Mouse (Mus musculus): Measurements from ENCODE around the gene Cenpm.
A peak's percentile ranks its signal among the peaks of the same experiment; 100 is the strongest.
"Not testable (repeated sequence)": the region's sequence is repeated elsewhere in the genome, so short reads cannot be mapped to it uniquely, and the experiment has no call there.

Gene Cenpm

DNA sequence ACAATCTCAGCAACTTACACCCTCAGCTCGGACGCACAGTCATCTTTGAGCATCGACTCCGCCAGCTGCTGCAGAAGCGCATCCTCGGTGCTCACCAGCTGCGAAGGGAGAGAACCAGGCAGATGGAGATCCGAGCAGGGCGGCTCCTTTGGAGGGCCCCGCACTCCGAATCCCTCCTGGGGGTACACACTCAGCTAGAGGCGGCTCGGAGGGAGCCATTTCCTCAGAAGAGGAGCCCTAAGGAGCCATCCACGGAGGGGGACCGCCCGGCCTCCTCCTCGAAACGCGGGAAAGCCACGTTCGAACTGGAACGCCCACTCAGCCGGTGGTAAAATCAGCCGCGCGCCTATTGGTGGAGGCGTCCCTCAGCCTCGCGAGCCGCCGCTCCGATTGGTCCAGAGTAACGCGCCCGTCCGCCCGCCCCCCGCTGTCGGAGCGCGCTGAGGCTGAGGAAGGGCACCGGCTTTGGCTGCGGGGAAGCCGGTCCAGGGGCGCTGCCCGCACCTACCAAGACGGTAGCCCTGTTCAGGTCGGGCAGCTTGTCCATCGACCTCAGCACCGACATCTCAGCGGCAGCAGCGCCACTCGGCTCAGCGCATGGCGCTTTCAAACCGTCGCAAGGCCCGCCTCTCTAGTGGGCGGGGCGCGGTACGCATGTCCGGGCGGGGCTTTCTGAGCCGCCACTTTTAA is at the start of gene Cenpm:
Gene Cenpm, minus strand, starts transcription at position 634 of the 690 bp plus-strand sequence.
- peak; percentile 92 for DNase-seq (ENCODE audit: extremely low spot score)

DNA sequence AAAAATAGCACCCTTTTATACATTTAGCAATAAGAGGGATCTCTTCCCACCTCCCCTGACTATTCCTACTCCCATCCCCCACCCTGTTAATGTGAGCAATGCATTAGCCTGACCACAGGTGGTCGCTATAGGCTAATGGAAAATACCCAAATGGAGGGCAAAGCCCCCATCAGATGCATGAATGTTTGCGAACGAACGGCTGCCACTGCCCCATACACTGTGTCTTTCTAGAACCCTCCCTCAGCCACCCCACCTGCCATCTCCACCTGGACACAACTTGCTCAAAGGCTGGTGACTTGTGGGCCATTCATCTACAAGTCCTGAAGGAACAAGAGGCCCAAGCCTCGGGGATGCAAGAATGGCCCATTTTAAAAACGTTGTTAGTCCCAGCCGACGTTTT is 49.5 kb upstream of the Cenpm start:
- DNase-seq (ENCODE audit: extremely low spot score): peak; percentile 56

DNA sequence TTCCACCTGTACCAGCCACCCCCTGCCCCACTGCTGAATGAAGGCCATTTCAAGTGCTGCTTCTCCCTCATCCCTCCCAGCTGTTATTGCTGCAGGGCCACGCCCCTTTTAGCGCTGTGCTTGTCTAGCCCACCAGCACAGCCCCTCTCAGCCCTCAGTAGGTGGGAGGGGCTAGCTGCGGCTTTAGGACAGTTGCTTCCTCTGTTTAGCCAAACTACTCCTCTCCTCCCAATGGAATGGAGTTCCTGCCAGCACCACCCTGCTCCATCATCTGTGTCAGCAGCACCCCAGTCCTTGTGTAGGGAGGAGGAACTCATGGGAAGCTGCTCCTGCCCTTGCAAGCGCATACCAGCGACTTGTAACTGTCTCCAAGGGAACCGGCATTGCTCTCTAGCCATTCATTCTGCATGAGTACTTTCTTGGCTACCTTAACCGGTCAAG is 48.7 kb upstream of the Cenpm start:
- DNase-seq (ENCODE audit: extremely low spot score): peak; percentile 74

DNA sequence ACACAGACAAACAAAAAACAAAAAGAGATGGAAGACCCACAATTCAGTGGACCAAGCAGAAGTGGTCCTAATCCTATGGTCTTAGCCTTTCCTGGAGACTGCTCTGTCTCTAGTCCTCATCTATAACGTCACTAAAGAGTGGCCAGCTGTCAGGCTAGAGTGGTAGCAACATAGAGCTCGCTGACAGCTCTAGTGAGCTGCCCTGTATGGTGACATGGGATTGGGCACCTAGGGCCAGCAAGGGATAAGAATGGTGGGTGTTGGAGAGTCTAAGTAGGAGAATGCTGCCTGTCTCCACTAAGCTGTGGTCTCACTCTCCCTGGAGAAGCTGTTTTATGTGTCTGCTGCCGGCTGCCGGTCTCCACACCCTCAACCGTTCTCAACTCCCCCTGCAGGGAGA is 48.3 kb upstream of the Cenpm start:
- no peak for DNase-seq (ENCODE audit: extremely low spot score)

DNA sequence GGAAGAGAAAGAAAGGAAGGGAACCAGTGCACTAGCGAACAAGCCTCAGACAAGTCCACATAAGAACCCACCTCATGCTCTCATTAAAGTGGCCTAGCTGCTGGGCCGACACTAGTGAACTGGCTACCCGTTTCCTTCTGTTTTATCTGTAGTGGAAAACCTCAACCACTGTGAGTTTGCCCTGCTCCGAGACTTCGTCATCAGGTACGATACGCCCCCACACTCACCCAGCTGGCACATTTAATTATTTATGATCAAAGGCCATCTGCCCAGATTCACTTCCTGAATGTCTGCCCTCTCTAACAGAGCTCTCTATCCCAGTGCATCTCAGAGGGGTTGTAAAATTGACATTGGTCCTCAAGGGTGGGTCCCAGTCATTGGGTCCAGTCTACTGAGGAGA is 45.7 kb upstream of the Cenpm start:
- DNase-seq (ENCODE audit: extremely low spot score): no peak

DNA sequence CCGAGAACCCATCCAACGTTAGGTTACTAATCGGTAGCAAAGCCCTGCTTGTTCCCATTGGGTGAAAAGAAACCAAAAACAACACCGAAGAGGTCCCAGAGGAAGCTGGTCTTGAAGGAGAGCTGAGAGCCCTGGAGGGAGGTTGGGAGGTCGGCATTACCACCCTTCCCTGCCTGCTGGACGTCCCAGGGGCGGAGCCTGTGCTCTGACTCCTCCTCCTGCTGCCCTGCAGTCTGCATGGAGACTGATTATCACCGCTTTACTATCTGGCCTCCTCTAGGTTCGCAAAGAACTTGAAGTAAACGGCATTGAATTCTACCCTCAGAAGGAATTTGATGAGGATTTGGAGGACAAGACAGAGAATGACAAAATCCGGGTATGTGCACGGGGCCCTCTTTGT is 41.6 kb upstream of the Cenpm start:
- DNase-seq (ENCODE audit: extremely low spot score): no peak

DNA sequence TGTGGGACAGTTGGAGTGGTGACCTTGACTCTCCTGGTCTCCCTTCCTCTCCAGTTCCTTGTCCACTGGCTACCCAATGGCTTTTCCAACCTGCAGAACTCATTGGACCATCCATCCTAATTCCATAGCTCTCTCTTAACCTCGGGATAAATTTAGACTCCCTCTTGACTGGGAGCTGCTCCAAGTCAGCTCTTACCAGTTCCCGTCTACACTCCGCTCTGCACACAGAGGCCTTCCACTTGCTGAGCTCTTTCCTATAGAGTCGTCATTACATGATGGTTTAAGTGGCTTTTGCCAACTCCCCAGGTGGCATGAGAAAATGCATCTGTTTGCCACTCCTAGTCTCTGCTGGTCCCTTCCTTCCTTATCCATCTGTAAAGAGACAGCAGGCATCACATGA is 36.1 kb upstream of the Cenpm start:
- DNase-seq (ENCODE audit: extremely low spot score): no peak

DNA sequence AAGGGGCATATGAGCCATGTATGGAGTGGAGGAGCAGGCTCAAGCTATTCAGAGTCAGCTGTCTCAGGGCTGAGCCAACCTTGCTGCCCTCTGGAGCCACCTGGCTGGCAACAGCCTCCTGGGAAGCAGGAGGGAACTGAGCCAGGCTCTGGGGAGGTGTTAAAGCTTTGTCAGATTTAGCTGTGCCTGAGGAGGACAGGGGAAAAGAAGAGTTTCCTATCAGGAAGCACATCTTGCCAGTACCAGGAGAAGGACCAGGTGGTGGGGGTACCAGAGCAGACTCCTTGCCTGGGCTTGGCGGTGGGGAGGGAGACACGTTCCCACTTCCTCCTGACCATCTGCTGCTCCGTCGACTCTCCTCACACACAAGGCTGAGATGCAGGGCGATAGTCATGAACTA is 33.0 kb upstream of the Cenpm start:
- DNase-seq (ENCODE audit: extremely low spot score): no peak

DNA sequence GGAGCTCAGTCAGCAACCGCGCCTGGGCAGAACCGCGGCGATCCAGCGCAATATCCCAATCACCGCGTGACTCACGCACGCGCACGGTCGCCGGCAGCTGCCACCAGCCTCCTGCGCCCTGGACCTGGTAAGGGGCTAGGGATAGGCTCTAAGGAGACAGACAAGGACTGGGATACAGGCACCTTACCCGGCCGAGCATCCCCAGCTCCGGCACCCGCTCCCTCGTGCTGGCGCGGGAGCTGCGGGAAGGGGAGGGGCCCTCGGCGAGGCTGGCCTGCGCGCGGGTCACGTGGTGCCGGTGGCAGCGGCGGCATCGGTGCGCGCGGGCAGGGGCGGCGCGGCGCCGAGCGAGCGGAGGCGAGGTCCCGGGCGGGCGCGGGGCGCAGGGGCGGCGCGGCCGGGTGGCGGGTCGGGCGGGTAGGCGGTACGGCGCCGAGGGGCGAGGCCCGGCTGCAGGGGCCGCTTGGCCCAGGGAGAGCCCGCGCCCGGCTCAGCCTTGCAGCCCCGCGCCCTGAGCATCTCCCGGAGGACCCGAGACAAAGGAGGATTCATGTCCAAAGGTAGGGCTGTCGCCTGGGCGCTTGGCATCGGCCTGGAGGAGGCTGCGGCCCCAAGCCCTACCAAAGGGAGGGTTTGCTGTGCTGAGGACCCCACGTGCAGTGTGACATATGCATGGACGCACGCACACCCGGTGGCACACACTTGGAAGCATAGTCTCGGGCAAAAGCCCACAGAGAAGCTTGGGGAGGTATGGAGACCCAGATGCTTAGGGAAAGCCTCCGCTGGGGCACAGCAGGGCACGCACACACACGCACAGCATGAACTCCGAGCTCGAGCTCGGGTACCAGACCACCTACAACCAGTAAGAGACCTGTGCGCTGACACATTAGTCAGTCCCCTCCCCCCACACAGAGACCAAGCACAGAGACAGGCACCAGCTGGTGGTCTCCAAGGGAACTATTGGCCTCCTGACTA is 30.7 kb upstream of the Cenpm start:
- peak; percentile 78 for DNase-seq (ENCODE audit: extremely low spot score)

DNA sequence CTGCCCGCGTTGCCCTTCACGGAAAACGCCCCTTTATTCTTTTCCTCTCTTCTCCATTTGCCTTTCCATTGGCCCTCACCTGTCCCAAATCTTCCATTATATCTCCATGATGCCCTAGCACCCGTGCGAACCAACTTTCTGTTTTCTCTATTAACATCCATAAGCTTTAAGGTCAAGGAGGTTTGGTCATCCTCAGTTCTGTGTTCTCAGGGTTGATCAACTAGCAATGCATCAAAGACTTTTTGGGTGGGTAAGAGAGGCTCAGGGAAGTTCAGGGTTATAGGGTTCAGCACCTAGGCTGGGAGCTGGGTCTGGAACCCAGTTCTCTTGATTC is 30.0 kb upstream of the Cenpm start, which contains the start of gene Sept3:
Gene Sept3, plus strand, starts transcription at position 301 of the 334 bp plus-strand sequence.
- no peak for DNase-seq (ENCODE audit: extremely low spot score)

DNA sequence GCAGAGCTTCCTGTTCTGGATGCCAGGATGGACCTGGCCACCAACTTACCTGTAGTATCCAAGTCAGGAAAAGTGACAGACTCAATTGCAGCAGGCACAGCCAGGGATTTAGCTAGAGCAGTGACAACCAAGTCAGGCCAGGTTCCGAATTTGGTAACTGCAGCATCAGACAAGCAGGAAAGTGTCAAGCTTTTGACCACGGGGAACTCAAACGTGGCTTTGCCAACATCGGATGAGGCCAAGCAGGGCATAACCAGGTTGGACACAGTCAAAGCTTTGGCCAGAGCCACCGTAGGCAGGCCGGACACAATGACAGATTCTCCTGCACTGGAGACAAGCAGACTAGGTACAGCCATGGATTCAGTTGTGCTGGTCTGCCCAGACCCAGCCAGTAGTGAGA is 27.7 kb upstream of the Cenpm start:
- no peak for DNase-seq (ENCODE audit: extremely low spot score)

DNA sequence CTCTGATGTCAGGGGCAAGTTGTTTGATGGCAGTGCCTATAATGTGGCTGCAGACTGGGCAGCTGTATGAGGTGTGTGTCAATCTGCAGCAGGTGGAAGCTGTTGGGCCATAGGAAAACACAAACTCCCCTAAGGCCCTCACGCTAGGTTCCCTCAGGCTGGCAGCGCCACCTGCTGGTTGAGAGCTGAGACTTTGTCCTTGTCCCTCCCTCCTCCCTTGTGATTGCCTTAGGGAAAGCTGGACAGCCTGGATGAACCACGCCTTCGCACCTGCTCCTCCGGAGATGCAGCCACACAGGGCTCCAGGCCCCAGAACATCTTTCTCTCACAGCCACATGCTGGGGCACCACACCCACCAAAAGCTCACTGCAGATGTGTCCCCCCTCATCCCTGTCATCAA is 26.7 kb upstream of the Cenpm start:
- DNase-seq (ENCODE audit: extremely low spot score): peak; percentile 78

DNA sequence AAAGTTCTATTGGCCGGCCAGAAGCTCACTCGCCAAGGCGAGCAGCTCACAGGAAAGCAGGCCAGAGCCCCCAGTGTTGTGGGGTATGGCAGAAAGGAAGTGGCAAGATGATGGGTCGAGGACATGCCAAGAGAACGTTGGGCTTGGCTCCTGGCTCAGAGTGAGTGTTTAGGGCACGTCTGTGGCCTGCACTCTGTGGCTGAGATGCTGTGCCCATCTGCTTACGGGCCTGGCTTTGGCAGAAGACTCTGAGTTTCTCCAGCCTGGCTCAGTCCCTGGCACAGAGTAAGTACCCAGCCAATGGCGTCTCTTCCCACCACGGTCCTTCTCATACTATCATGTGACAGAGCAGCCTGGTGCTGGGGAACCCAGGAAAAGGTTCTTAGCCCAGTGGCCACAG is 24.2 kb upstream of the Cenpm start:
- no peak for DNase-seq (ENCODE audit: extremely low spot score)

DNA sequence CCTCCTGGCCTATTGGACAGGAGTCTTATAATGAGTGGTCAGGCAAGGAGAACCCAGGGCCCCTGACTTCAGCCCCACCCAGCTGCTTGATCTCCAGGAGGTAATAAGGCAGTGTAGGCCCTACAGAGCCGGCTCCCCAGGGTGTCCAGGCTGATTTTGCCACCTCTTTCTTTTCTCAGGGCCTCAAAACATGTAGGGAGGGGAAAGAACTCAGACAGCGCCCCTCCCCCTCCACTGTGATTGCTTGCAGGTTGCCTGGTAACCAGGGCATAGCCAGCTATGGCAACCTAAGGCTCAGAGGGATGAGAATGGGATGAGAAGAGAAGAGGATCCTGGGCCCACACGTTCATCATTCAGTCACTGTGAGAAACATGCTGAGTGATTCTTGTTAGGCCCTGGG is 23.6 kb upstream of the Cenpm start:
- DNase-seq (ENCODE audit: extremely low spot score): peak; percentile 46

DNA sequence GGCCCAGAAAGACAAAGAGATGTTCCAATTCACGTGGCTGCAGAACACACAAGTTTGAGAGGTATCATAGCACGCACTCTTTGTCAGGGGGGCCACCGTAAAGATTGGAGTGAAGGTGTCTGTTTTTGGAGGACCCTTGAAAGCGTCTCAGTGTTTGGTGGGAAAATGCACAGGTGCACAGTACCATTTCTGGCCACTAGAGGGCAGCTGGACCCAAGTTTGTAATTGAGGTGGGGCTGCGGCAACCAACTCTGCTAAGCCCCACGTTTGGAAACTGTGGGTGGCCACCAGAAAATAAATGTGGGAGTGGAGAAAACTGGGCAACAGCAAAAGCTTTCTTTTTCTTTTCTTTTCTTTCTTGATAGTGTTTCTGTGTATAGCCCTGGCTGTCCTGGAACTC is 21.8 kb upstream of the Cenpm start:
- DNase-seq (ENCODE audit: extremely low spot score): peak; percentile 74

DNA sequence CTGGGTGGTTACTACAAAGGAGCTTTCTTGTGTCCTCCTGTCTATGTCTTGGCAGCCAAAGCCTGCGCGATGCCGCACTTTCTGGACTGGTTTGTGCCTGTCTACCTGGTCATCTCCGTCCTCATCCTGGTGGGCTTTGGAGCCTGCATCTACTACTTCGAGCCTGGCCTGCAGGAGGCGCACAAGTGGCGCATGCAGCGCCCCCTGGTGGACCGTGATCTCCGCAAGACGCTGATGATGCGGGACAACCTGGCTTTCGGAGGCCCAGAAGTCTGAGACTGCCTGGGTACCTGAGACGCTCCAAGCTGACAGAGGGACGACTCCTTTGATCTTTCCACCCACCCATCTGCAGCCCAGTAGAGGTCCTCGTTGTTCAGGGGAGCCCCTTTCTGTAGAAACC is 15.0 kb upstream of the Cenpm start:
- DNase-seq (ENCODE audit: extremely low spot score): peak; percentile 65

DNA sequence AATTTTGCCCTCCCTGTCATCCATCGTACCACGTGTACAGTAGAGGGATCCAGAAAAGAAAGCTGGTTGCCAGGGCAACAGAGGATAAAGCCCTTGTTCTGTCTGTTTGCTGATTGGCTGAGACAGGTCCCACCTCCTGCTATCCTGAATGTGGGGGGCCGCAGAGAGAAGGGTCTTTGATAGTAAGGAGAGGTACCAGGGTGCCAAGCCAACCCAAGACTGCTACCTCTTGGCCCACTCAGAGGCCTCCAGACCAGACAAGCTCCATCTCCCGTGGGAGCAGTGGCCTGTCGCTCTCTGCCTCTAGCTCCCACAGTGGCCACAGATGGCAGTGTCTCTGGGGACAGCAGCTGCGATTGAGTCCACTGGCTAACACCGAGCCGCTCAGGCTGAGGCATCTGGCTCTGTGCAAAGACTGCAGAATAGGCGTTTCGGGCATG is 11.4 kb upstream of the Cenpm start:
- DNase-seq (ENCODE audit: extremely low spot score): no peak

DNA sequence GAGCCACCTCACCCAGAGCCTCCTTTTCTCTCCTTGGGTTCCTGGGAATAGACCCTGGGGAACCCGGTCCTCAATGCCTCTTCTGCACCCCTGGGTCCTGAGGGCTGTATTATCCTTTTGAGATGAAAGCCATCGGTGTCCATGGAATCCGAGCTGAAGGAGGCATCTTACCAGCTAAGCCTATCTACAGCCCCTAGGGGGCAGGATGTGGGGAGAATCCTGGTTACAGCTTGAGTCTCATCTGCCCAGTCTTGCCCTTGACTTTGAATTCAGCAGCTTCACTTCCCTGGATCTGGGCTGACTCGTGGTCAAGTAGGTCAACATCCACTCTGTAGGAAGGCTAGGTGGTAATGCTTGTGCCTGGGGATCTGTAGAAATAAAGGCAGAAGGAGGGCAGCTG is 10.7 kb upstream of the Cenpm start:
- no peak for DNase-seq (ENCODE audit: extremely low spot score)

DNA sequence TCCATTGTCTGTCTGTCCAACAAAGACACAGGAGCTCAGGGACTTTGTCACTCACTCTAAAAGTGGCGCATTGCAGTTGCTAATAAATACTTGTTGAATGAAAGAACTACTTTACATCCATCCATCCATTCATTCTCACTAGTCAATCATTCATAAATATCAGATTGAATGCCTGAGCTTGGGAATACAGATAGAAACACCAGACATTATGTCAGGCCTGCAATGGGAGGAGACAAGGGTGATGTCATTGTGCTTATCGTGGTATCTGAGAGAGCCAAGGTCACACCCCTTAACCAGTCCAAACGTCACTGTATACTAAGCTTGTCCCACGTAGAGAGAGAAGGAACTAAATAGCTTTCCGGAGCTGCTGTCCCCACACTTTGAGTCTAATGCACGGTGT is 7.5 kb upstream of the Cenpm start, which contains the start of gene 1500009C09Rik:
Gene 1500009C09Rik, plus strand, starts transcription at position 301 of the 400 bp plus-strand sequence.
- no peak for DNase-seq (ENCODE audit: extremely low spot score)

DNA sequence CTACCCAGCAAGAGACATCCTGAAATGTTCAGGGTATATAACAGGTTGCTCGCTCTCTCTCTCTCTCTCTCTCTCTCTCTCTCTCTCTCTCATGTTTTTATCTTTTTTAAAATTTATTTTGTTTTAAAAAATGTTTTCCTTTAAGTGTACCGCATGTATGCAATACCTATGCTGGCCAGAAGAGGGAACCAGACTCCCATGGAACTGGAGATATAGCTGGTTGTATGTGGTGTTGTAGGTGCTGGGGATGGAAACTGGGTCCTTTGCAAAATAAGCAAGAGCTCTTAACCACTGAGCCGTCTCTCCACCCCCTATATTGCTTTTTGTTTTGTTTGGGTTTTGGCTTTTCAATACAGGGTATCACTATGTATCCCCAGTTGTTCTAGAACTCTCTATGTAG is 7.0 kb upstream of the Cenpm start:
- no peak for DNase-seq (ENCODE audit: extremely low spot score)

DNA sequence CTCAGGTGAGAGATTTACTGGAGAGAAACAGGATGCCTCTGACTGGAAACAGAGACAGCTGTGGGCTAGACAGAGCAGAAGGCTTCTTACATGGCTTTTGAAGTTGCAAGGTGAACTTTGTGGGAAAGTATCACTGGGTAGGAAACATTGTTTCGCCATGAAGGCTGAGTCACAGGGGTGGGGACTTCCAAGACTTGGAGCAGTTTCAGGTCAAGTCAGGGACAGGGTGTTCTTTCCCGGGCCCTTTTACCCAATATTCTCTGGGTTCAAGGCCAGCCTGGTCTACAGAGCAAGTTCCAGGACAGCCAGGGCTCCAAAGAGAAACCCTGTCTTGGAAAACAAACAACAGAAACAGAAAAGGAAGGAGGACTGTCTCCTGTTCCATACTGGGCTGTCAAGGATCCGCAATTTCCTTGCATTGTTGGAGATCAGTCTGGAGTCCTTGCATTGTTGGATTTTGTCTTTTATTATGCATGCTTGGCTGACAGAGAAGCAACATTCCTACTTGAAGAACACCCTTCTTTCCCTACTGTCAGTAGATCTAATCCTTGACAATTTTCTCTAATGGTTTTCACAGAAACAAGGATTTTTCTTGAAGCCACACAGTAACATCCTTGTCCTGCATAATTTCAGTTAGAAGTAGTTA is 2.7 kb upstream of the Cenpm start:
- DNase-seq (ENCODE audit: extremely low spot score): no peak

DNA sequence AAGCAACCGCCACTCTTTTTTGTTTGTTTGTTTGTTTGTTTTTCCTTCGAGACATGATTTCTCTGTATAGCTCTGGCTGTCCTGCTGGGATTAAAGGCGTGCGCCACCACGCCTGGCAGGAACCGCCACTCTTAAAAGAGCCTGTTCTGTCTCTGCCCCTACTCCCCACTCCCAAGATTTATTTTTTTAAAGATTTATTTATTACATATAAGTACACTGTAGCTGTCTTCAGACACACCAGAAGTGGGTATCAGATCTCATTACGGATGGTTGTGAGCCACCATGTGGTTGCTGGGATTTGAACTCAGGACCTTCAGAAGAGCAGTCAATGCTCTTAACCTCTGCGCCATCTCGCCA is 235 bp upstream of the Cenpm start:
- not testable (repeated sequence) for DNase-seq (ENCODE audit: extremely low spot score)

DNA sequence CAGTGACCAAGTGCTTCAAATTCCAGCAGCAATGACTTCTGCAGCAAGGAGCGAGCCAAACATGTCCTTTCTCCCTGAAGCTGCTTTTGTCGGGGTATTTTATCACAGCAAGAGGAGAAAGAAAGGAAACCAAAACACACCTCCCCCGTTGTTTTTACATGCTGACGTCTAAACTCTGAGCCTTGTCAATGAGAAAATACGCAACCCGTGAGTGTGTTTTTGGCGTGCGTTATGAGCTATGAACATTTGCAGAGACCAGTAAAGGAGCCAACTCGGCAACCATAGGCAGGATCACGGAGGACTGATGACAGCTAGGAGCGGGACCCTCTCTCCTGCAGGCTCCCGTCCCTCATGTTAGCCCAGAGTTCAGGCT is 820 bp downstream of the Cenpm start:
- DNase-seq (ENCODE audit: extremely low spot score): no peak

All from embryo, embryonic 9.5 days (tissue).